Mouse (Mus musculus) spleen, postnatal 4 days (tissue): ENCODE measurements at regions not wholly inside any gene's neighbourhood (a gene's known extent, or its start where the extent isn't known, plus 50 kb on each side); places are given as distances from the start of the nearest gene placed in this dataset.

Experiments used
- DNase-seq, 2 experiments: peaks; one replicate each; pipeline ENCODE4 v3.0.0; 2022; ENCODE audit warnings: low spot score in 2 of 2

DNA sequence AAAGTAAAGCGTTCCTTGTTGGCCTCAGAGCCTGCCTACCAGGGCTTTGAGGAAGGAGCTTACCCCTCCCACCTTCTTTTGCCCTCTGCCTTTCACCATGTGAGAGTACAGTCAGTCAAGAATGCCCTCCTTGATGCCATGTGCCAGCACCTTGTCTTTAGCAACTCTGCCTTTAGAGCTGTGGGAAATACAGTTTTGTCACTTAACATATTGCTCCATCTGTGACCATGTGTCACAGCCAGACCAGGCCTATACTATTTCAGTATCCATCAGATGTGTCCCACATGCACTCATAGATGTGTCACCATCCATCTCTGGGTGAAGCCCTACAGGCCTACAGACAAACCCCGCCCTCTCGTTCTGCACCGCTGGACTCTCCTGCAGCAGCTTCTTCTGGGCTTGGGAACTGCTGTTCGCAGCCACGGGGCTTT is 355.9 kb downstream of the Agtpbp1 start:
- DNase-seq, result no peak

- peak in 1 of 2 experiments; percentile 17 for DNase-seq
Measured at GRCm38 (mm10) chr13:59228059-59228830, 356.8 kb downstream of the Agtpbp1 start.

GRCm38 (mm10) chr13:59227523-59228058 is 357.4 kb downstream of the Agtpbp1 start:
- DNase-seq, result no peak

GRCm38 (mm10) chr13:59220587-59220986 is 364.4 kb downstream of the Agtpbp1 start:
- no peak for DNase-seq

- DNase-seq, result no peak
Measured at GRCm38 (mm10) chr13:59220156-59220555, 364.9 kb downstream of the Agtpbp1 start.

DNA sequence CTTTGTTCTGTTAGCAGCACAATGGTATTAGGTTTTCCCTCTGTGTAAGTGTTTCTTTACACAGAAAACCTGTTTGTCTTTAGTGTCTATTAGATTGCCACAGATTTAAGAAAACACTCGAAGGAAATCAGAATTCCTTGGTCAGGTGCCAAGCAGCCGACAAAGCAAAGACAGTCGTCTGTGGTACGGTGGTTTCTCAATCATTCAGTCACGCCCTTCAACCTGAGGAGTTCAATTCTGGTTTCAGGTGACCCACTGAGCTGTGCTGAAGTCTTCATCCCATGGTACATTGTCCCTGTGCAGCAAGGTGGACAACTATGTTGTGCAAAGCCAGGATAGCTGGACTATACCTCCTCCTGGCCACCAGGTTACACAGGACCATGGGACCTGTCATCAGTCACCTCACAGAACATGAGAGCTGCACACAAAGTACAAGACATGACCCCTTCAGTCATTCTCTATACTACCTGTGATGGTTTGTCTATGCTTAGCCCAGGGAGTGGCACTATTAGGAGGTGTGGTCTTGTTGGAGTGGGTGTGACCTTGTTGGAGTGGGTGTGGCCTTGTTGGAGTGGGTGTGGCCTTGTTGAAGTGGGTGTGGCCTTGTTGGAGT is 368.2 kb downstream of the Agtpbp1 start:
- no peak for DNase-seq

DNA sequence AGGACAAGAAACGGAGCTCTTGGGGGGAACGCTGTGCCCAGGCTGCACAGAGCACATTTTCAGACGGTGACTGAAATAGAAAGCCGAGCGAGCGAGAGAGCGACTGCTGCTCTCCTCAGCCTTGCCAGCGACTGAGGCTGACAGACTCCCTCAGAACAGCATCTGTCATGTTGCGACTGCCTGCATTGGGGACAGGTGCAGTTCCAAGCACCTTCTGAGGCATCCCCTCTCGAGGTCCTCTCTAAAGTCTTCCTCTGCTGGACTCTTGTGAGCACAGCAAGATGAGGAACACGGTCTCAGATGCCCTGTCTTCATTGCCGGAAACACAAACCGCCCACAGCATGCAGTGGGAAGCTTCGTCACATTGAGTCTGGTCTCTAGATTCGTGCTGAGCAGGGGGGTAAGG is 372.7 kb downstream of the Agtpbp1 start:
- no peak for DNase-seq

DNA sequence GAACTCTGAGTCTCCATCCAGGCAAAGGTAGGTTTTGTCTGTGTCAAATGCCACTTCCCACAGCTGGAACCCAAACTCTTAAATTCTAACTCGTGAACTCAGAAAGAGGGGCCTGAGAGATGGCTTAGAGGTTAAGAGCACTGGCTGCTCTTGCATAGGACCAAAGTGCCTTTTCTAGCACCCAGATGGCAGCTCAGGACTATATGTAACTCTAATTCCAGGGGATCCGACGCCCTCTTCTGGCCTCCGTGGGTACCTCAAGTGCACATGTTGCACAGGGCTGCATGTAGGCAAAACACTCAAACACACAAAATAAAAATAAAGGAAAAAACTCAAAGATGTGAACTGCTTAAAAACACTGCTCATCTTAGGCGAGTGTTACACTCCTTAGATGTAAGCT is 374.2 kb downstream of the Agtpbp1 start:
- DNase-seq, result no peak

DNA sequence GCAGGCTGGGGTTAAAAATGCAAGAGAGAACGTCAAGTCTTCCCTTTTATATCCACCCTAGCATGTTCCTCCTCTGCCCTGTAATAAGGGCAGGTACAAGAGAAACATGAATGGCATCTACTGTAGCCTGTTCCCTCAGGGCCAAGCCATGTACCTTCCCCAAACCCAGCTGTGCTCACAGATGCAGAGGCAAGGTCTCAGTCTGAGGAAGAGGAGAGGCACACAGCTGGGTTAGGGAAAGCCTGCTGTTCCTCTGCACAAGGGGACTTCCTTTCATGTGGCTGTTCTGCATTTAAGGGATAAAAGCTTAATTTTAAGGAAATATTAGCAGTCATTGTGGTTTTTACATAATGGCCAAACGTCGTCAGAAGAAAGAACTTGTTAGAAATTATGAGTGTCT is 378.8 kb downstream of the Agtpbp1 start:
- DNase-seq, result no peak

DNA sequence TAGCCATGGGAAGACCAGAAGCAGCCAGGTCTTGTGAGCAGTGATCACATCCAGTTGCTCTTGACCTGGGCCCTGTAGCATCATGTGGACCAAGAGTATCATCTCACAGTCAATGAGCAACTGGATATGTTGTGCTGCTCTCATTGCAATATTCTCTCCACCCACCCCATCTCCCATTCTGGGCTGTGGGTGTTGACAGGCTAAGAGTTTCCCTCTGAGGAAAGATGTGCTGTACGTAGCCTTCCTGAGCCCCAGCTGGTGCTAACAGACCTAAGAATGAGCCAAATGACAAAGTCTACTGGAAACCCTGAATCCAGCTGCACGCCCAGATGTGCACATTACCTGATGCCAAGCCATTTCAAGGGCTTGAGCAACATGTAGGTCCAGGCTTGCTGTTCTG is 380.5 kb downstream of the Agtpbp1 start:
- no peak for DNase-seq

DNA sequence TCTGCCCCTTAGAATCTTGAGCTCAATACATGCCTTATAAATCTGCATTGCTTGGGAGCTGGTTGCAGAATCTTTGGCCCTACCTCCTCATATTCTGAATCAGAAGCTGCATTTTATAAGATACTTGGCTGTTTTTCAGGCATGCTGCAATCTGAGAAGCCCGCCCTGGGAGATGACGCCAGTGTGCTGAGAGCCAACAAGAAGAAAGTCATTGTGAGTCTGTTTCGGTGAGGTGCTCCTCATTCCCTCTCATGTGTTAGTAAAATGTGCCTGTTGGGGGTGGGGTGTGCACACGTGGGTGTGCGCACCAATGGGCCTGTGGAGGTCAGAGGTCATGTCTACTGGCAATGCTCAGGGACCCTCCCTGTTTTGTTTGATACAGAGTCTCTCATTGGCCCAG is 388.7 kb downstream of the Agtpbp1 start:
- no peak for DNase-seq

GRCm38 (mm10) chr13:59188431-59188830 is 382.1 kb downstream of the Ntrk2 start:
- no peak for DNase-seq
